Mouse (Mus musculus) cerebellum, adult 2 months (tissue): Measurements from ENCODE around the gene Olfr1099.

Experiments
- CTCF ChIP-seq: fragments of 200-500 bp; IDR thresholded peaks from 2 replicates; pipeline ENCODE4 v1.5.1; 2011; ENCODE audit warnings: low read depth, mild to moderate bottlenecking, control low read depth, low read length, moderate library complexity, borderline replicate concordance; ENCODE audit not compliant: insufficient read depth
- POLR2A ChIP-seq: fragments of 200-500 bp; IDR thresholded peaks from 2 replicates; pipeline ENCODE4 v1.6.1; 2011; ENCODE audit warnings: low read length, control low read depth, borderline replicate concordance; ENCODE audit not compliant: insufficient read depth

DNA sequence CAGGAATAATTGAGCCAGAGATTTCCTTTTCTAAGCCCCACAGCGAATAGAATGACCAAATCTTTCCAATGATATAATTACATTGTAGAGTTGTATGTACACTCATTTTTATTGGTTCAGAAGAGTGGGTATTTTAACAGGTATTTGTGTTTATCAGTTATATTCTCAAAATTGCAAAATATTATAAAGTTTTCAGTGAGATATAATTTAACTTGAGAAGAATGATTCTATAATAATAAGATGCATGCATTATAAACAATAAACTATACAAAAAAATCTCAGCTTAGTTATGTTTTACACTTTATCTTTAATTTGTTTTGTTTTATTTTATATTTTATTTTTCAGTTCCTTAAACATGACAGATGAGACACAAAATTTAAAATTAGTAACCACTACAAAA, at the start of gene Olfr1099:
- TF ChIP-seq CTCF (no peak), POLR2A (no peak)
